Mouse (Mus musculus): ENCODE results near the gene Ankrd10. TPM values are rescaled to one million over a fixed set of nuclear protein-coding genes. Genes with fewer than 3 reads are reported as not detected.

Gene Ankrd10
- total and polyA plus RNA-seq, 2 experiments from 2014 or later: 79.6 to 141 TPM

GRCm38 (mm10) chr8:11640606-11641005 lies 5.0 kb upstream of the Ankrd10 start:
- WGBS: 76% methylated on average over 2 of the region's 2 CpGs
- no peak for TF ChIP-seq CTCF (IDR thresholded peaks at IDR 0.05; ENCODE audit: low read depth)
- H3K36me3 ChIP-seq (ENCODE audit: insufficient read depth): 0 out of 2 replicates have a peak, but pooled peaks cover 9% of the 10 kb centered on the region
- no peak overlapping the region for H3K4me2 ChIP-seq (ENCODE audit: low read depth)
- no peak overlapping the region for H3K4me3 ChIP-seq (ENCODE audit: low read depth, low read length)
- H3K9me3 ChIP-seq (ENCODE audit: low read length): 0 out of 2 replicates have a peak, but pooled peaks cover 10% of the 10 kb centered on the region
- H3K27me3 ChIP-seq (ENCODE audit: insufficient read depth, low read length): no peaks in the 10 kb centered on the region
- H3K4me1 ChIP-seq (ENCODE audit: insufficient read depth): no peaks in the 10 kb centered on the region
- no peak for ATAC-seq
- no peak overlapping the region for H3K9ac ChIP-seq
- no peak overlapping the region for H3K27ac ChIP-seq (ENCODE audit: low read depth, low read length)
- DNase-seq: no peak

- 0 out of 2 replicates have a peak, but pooled peaks cover 10% of the 10 kb centered on the region for H3K9me3 ChIP-seq (ENCODE audit: low read length)
- H3K27me3 ChIP-seq (ENCODE audit: insufficient read depth, low read length): no peaks in the 10 kb centered on the region
- no peak for TF ChIP-seq CTCF (IDR thresholded peaks at IDR 0.05; ENCODE audit: low read depth)
- no peak for ATAC-seq
- DNase-seq: no peak
- H3K36me3 ChIP-seq (ENCODE audit: insufficient read depth): 0 out of 2 replicates have a peak, but pooled peaks cover 9% of the 10 kb centered on the region
- H3K27ac ChIP-seq (ENCODE audit: low read depth, low read length): no peak overlapping the region
- 85% methylated on average over 7 of the region's 7 CpGs for WGBS
- peaks cover 5% of the 10 kb centered on the region; the same call in 1 of the 2 replicates for H3K4me1 ChIP-seq (ENCODE audit: insufficient read depth)
- no peak overlapping the region for H3K9ac ChIP-seq
- no peak overlapping the region for H3K4me2 ChIP-seq (ENCODE audit: low read depth)
- H3K4me3 ChIP-seq (ENCODE audit: low read depth, low read length): no peak overlapping the region
These were observed 2.0 kb upstream of the Ankrd10 start for GRCm38 (mm10) chr8:11637531-11637930.

DNA sequence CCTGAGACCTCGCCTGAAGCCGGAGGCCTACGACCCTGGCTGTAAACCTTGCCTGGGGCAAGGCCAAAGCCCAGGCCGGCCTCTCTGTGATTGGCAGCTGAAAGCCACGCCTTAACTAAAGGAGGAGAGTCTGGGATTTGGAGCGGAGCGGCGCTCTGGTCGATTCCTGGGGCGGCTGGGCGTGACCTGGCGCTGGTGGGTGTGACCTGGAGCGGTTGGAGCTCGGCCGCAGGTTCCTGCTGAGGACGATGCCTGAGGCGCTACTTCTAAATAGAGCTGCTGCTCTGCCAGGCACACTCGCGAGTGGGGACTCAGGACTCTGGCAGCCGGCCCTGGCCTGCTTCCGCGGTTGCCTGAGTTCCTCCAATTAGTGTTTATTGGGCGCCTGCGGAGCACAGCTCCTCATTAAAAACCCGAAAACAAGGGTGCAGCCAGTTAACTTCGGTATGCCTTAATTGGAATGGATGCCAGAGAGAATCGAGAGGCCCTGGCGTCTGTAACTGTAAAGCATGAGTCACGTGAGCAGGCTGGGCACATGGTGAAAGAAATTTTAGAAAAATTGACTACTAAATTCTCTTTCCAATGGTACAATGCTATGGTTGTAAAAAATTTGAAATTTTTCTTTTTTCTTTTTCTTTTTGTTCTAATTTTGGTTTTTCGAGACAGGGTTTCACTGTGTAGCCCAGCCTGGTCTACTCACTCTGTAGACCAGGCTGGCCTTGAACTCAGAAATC lies 934 bp upstream of the Ankrd10 start:
- Histone ChIP-seq H3K4me1 (ENCODE audit: insufficient read depth) (peaks cover 5% of the 10 kb centered on the region; the same call in 1 of the 2 replicates), H3K9ac (peak overlapping the region; percentile 98), H3K9me3 (ENCODE audit: low read length) (0 out of 2 replicates have a peak, but pooled peaks cover 6% of the 10 kb centered on the region), H3K27me3 (ENCODE audit: insufficient read depth, low read length) (no peaks in the 10 kb centered on the region), H3K27ac (ENCODE audit: low read depth, low read length) (peak overlapping the region; percentile 99), H3K4me3 (ENCODE audit: low read depth, low read length) (peak overlapping the region; percentile 99), H3K36me3 (ENCODE audit: insufficient read depth) (peaks cover 15% of the 10 kb centered on the region; the same call in 1 of the 2 replicates), H3K4me2 (ENCODE audit: low read depth) (peak overlapping the region; percentile 87)
- WGBS: 4% methylated on average over 30 of the region's 30 CpGs
- DNase-seq (peak; percentile 89), ATAC-seq (peak; percentile 24)
- TF ChIP-seq CTCF (IDR thresholded peaks at IDR 0.05; ENCODE audit: low read depth): no peak

DNA sequence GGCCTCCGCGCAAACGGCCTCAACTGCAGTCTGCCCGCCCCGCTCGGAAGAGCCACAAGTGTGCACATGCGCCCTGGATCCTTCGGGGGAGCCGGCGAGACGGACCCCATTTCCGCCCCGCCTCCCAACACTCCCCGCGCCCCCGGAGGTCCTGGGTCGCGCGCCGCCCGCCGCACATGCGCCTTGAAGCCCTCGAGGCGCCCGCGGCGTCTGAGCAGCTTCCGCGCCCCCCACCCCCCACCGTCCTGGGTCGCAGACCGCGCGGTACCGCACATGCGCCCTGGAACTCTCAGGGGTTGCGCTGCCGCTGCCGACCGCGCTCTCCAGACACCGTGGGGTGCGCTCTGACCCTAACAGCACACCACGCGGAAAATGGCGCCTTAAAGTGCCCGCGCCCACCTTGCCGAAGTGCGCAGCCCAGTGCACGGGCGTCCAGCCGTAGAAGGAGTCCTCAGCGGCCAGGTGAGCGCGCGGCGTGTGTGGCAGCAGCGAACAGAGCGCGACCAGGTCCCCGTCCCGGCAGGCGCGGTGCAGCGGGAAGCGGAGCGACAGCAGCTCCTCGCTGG lies 462 bp downstream of the Ankrd10 start:
- peak; percentile 39 for TF ChIP-seq CTCF (IDR thresholded peaks at IDR 0.05; ENCODE audit: low read depth)
- peak overlapping the region; percentile 87 for H3K4me2 ChIP-seq (ENCODE audit: low read depth)
- WGBS: 2% methylated on average over 66 of the region's 70 CpGs
- H3K4me3 ChIP-seq (ENCODE audit: low read depth, low read length): peak overlapping the region; percentile 99
- ATAC-seq (peak; percentile 88), DNase-seq (peak; percentile 97)
- peak overlapping the region; percentile 98 for H3K9ac ChIP-seq
- peaks cover 16% of the 10 kb centered on the region for H3K36me3 ChIP-seq (ENCODE audit: insufficient read depth)
- H3K27ac ChIP-seq (ENCODE audit: low read depth, low read length): peak overlapping the region; percentile 99
- H3K9me3 ChIP-seq (ENCODE audit: low read length): no peaks in the 10 kb centered on the region
- no peaks in the 10 kb centered on the region for H3K27me3 ChIP-seq (ENCODE audit: insufficient read depth, low read length)
- peaks cover 5% of the 10 kb centered on the region; the same call in 1 of the 2 replicates for H3K4me1 ChIP-seq (ENCODE audit: insufficient read depth)

GRCm38 (mm10) chr8:11634331-11635011 lies 1.1 kb downstream of the Ankrd10 start:
- 1% methylated on average over 39 of the region's 39 CpGs for WGBS
- Histone ChIP-seq H3K36me3 (ENCODE audit: insufficient read depth) (peaks cover 20% of the 10 kb centered on the region), H3K4me2 (ENCODE audit: low read depth) (peak overlapping the region; percentile 87), H3K27ac (ENCODE audit: low read depth, low read length) (peak overlapping the region; percentile 99), H3K4me1 (ENCODE audit: insufficient read depth) (peaks cover 5% of the 10 kb centered on the region; the same call in 1 of the 2 replicates), H3K27me3 (ENCODE audit: insufficient read depth, low read length) (no peaks in the 10 kb centered on the region), H3K4me3 (ENCODE audit: low read depth, low read length) (peak overlapping the region; percentile 99), H3K9ac (peak overlapping the region; percentile 98), H3K9me3 (ENCODE audit: low read length) (no peaks in the 10 kb centered on the region)
- no peak for TF ChIP-seq CTCF (IDR thresholded peaks at IDR 0.05; ENCODE audit: low read depth)
- ATAC-seq: 0 out of 2 replicates have a peak, but pooled peaks have one; percentile 1
- DNase-seq: peak; percentile 22

- Histone ChIP-seq H3K36me3 (ENCODE audit: insufficient read depth) (peaks cover 22% of the 10 kb centered on the region), H3K4me1 (ENCODE audit: insufficient read depth) (peaks cover 5% of the 10 kb centered on the region; the same call in 1 of the 2 replicates), H3K27ac (ENCODE audit: low read depth, low read length) (no peak overlapping the region), H3K4me3 (ENCODE audit: low read depth, low read length) (peak overlapping the region; percentile 99), H3K27me3 (ENCODE audit: insufficient read depth, low read length) (no peaks in the 10 kb centered on the region), H3K9ac (no peak overlapping the region), H3K9me3 (ENCODE audit: low read length) (no peaks in the 10 kb centered on the region), H3K4me2 (ENCODE audit: low read depth) (peak overlapping the region; percentile 87)
- no peak for TF ChIP-seq CTCF (IDR thresholded peaks at IDR 0.05; ENCODE audit: low read depth)
- ATAC-seq (no peak), DNase-seq (no peak)
- WGBS: 39% methylated on average over 7 of the region's 7 CpGs
These were observed 2.1 kb downstream of the Ankrd10 start for GRCm38 (mm10) chr8:11633414-11633813.
